Mouse (Mus musculus): ENCODE data around the gene Cacng4. TPM values are rescaled to one million over a fixed set of nuclear protein-coding genes. Genes with fewer than 3 reads are reported as not detected.

The Cacng4 gene
- polyA plus RNA-seq, 1 experiment, result 0.14 TPM

- TF ChIP-seq MYOD1 (IDR thresholded peaks at IDR 0.05; ENCODE audit: control insufficient read depth in 1 of 3, insufficient read length in 2 of 3, low read depth in 2 of 3), result no peak
- TF ChIP-seq POLR2A (IDR thresholded peaks at IDR 0.05; ENCODE audit: insufficient read length, low read depth), result no peak
- no peak for TF ChIP-seq SRF (IDR thresholded peaks at IDR 0.05; ENCODE audit: control insufficient read depth, insufficient read length, low read depth)
- no peak for TF ChIP-seq MAX (IDR thresholded peaks at IDR 0.05; ENCODE audit: low read depth)
- TF ChIP-seq TCF3 (IDR thresholded peaks at IDR 0.05; ENCODE audit: insufficient read length, low read depth), result no peak
- no peak for TF ChIP-seq USF1 (IDR thresholded peaks at IDR 0.05; ENCODE audit: low read depth)
- no peak for TF ChIP-seq CEBPB (IDR thresholded peaks at IDR 0.05; ENCODE audit: insufficient read depth, poor library complexity, severe bottlenecking)
- no peak for TF ChIP-seq E2F4 (IDR thresholded peaks at IDR 0.05; ENCODE audit: insufficient read depth)
- no peak for TF ChIP-seq REST (IDR thresholded peaks at IDR 0.05; ENCODE audit: insufficient read depth, insufficient read length)
- TF ChIP-seq POLR2AphosphoS2 (IDR thresholded peaks at IDR 0.05; ENCODE audit: insufficient read length, low read depth), result no peak
- no peak for TF ChIP-seq TCF12 (IDR thresholded peaks at IDR 0.05; ENCODE audit: insufficient read depth, poor library complexity, severe bottlenecking)
- no peak for TF ChIP-seq MYOG (IDR thresholded peaks at IDR 0.05; ENCODE audit: control insufficient read depth in 1 of 3, insufficient read depth in 1 of 3, insufficient read length in 2 of 3, low read depth in 2 of 3)
- no peak overlapping the region for H3K4me3 ChIP-seq
- H3K36me3 ChIP-seq (ENCODE audit: control insufficient read depth, insufficient read depth), result no peaks in the 10 kb centered on the region
- no peak overlapping the region for H3K4me2 ChIP-seq (ENCODE audit: low read depth)
- H3K79me2 ChIP-seq (ENCODE audit: control insufficient read depth, insufficient read depth), result no peaks in the 10 kb centered on the region
- H3ac ChIP-seq (ENCODE audit: control insufficient read depth, insufficient read length), result no peak overlapping the region
- H3K27me3 ChIP-seq (ENCODE audit: control insufficient read depth, insufficient read depth, insufficient read length), result peaks cover 14% of the 10 kb centered on the region
Observed at GRCm38 (mm10) chr11:107812429-107812828, 18.1 kb upstream of the Cacng4 start.

- Histone ChIP-seq H3K79me2 (ENCODE audit: control insufficient read depth, insufficient read depth) (no peaks in the 10 kb centered on the region), H3ac (ENCODE audit: control insufficient read depth, insufficient read length) (no peak overlapping the region), H3K27me3 (ENCODE audit: control insufficient read depth, insufficient read depth, insufficient read length) (peaks cover 14% of the 10 kb centered on the region), H3K36me3 (ENCODE audit: control insufficient read depth, insufficient read depth) (no peaks in the 10 kb centered on the region), H3K4me3 (no peak overlapping the region), H3K4me2 (ENCODE audit: low read depth) (no peak overlapping the region)
- TF ChIP-seq REST (IDR thresholded peaks at IDR 0.05; ENCODE audit: insufficient read depth, insufficient read length), result no peak
- no peak for TF ChIP-seq TCF3 (IDR thresholded peaks at IDR 0.05; ENCODE audit: insufficient read length, low read depth)
- no peak for TF ChIP-seq USF1 (IDR thresholded peaks at IDR 0.05; ENCODE audit: low read depth)
- TF ChIP-seq POLR2A (IDR thresholded peaks at IDR 0.05; ENCODE audit: insufficient read length, low read depth), result no peak
- TF ChIP-seq MAX (IDR thresholded peaks at IDR 0.05; ENCODE audit: low read depth), result no peak
- no peak for TF ChIP-seq MYOD1 (IDR thresholded peaks at IDR 0.05; ENCODE audit: control insufficient read depth in 1 of 3, insufficient read length in 2 of 3, low read depth in 2 of 3)
Observed at GRCm38 (mm10) chr11:107808508-107808907, 14.2 kb upstream of the Cacng4 start.

- no peaks in the 10 kb centered on the region for H3K36me3 ChIP-seq (ENCODE audit: control insufficient read depth, insufficient read depth)
- no peaks in the 10 kb centered on the region for H3K79me2 ChIP-seq (ENCODE audit: control insufficient read depth, insufficient read depth)
- H3K4me2 ChIP-seq (ENCODE audit: low read depth), result no peak overlapping the region
- H3K27me3 ChIP-seq (ENCODE audit: control insufficient read depth, insufficient read depth, insufficient read length), result peaks cover 4% of the 10 kb centered on the region
- H3K4me3 ChIP-seq, result no peak overlapping the region
- no peak overlapping the region for H3ac ChIP-seq (ENCODE audit: control insufficient read depth, insufficient read length)
- TF ChIP-seq MAX (IDR thresholded peaks at IDR 0.05; ENCODE audit: low read depth) (no peak), USF1 (IDR thresholded peaks at IDR 0.05; ENCODE audit: low read depth) (no peak), CEBPB (IDR thresholded peaks at IDR 0.05; ENCODE audit: insufficient read depth, poor library complexity, severe bottlenecking) (no peak), MYOG (IDR thresholded peaks at IDR 0.05; ENCODE audit: control insufficient read depth in 1 of 3, insufficient read depth in 1 of 3, insufficient read length in 2 of 3, low read depth in 2 of 3) (no peak), TCF3 (IDR thresholded peaks at IDR 0.05; ENCODE audit: insufficient read length, low read depth) (no peak), POLR2A (IDR thresholded peaks at IDR 0.05; ENCODE audit: insufficient read length, low read depth) (no peak), POLR2AphosphoS2 (IDR thresholded peaks at IDR 0.05; ENCODE audit: insufficient read length, low read depth) (no peak), TCF12 (IDR thresholded peaks at IDR 0.05; ENCODE audit: insufficient read depth, poor library complexity, severe bottlenecking) (no peak), SRF (IDR thresholded peaks at IDR 0.05; ENCODE audit: control insufficient read depth, insufficient read length, low read depth) (no peak), REST (IDR thresholded peaks at IDR 0.05; ENCODE audit: insufficient read depth, insufficient read length) (no peak), E2F4 (IDR thresholded peaks at IDR 0.05; ENCODE audit: insufficient read depth) (no peak), MYOD1 (IDR thresholded peaks at IDR 0.05; ENCODE audit: control insufficient read depth in 1 of 3, insufficient read length in 2 of 3, low read depth in 2 of 3) (no peak)
Observed at GRCm38 (mm10) chr11:107806058-107806457, 11.7 kb upstream of the Cacng4 start.

DNA sequence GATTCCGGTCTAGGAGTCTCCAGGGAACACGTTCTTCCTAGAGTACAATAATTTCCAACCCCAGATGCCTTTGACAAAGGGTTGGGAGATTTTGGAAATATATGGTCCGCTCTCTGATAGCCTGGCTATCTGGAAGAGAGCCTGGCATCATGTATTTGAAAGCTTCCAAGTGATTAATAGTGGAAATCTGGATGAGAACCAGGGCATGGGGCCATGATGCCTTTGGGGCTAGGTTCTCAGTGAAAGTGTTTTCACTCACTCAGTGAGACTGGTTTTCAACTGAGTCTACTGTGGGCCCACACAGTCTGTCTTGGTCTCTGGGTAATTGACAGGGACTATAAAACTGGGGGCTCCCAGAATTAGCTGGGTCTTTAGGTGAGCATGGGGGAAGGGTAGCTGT is 7.6 kb upstream of the Cacng4 start:
- Histone ChIP-seq H3K36me3 (ENCODE audit: control insufficient read depth, insufficient read depth) (no peaks in the 10 kb centered on the region), H3K79me2 (ENCODE audit: control insufficient read depth, insufficient read depth) (no peaks in the 10 kb centered on the region), H3K4me2 (ENCODE audit: low read depth) (no peak overlapping the region), H3ac (ENCODE audit: control insufficient read depth, insufficient read length) (no peak overlapping the region), H3K4me3 (no peak overlapping the region), H3K27me3 (ENCODE audit: control insufficient read depth, insufficient read depth, insufficient read length) (peaks cover 15% of the 10 kb centered on the region)
- TF ChIP-seq MYOG (IDR thresholded peaks at IDR 0.05; ENCODE audit: control insufficient read depth in 1 of 3, insufficient read depth in 1 of 3, insufficient read length in 2 of 3, low read depth in 2 of 3) (no peak), CEBPB (IDR thresholded peaks at IDR 0.05; ENCODE audit: insufficient read depth, poor library complexity, severe bottlenecking) (no peak)

GRCm38 (mm10) chr11:107799331-107799730 is 5.0 kb upstream of the Cacng4 start:
- peaks cover 29% of the 10 kb centered on the region for H3K27me3 ChIP-seq (ENCODE audit: control insufficient read depth, insufficient read depth, insufficient read length)

More at GRCm38 (mm10) chr11:107799331-107799730, 5.0 kb upstream of the Cacng4 start:
- no peak for TF ChIP-seq USF1 (IDR thresholded peaks at IDR 0.05; ENCODE audit: low read depth)
- TF ChIP-seq TCF12 (IDR thresholded peaks at IDR 0.05; ENCODE audit: insufficient read depth, poor library complexity, severe bottlenecking), result no peak
- no peak for TF ChIP-seq MYOD1 (IDR thresholded peaks at IDR 0.05; ENCODE audit: control insufficient read depth in 1 of 3, insufficient read length in 2 of 3, low read depth in 2 of 3)
- TF ChIP-seq SRF (IDR thresholded peaks at IDR 0.05; ENCODE audit: control insufficient read depth, insufficient read length, low read depth), result no peak
- TF ChIP-seq E2F4 (IDR thresholded peaks at IDR 0.05; ENCODE audit: insufficient read depth), result no peak
- no peak for TF ChIP-seq POLR2AphosphoS2 (IDR thresholded peaks at IDR 0.05; ENCODE audit: insufficient read length, low read depth)
- no peak for TF ChIP-seq MAX (IDR thresholded peaks at IDR 0.05; ENCODE audit: low read depth)
- TF ChIP-seq CEBPB (IDR thresholded peaks at IDR 0.05; ENCODE audit: insufficient read depth, poor library complexity, severe bottlenecking), result no peak
- Histone ChIP-seq H3K79me2 (ENCODE audit: control insufficient read depth, insufficient read depth) (no peaks in the 10 kb centered on the region), H3K36me3 (ENCODE audit: control insufficient read depth, insufficient read depth) (no peaks in the 10 kb centered on the region), H3K4me2 (ENCODE audit: low read depth) (no peak overlapping the region), H3K4me3 (no peak overlapping the region), H3ac (ENCODE audit: control insufficient read depth, insufficient read length) (no peak overlapping the region)

Measured in myocyte (in vitro differentiated cells).